Mouse (Mus musculus): ENCODE data around the gene Srsf11.

The Srsf11 gene

GRCm38 (mm10) chr3:157979619-157980018 is 56.8 kb downstream of the Srsf11 start:
- DNase-seq (ENCODE audit: extremely low spot score) = no peak

GRCm38 (mm10) chr3:157973236-157973635 is 63.2 kb downstream of the Srsf11 start:
- no peak for DNase-seq (ENCODE audit: extremely low spot score)

- DNase-seq (ENCODE audit: extremely low spot score) = no peak
Measured at GRCm38 (mm10) chr3:157971151-157971550, 65.3 kb downstream of the Srsf11 start.

Data from embryo, embryonic 9.5 days (tissue).